23 mouse cellular contexts compared by ENCODE assay signal in the genomic region with DNA sequence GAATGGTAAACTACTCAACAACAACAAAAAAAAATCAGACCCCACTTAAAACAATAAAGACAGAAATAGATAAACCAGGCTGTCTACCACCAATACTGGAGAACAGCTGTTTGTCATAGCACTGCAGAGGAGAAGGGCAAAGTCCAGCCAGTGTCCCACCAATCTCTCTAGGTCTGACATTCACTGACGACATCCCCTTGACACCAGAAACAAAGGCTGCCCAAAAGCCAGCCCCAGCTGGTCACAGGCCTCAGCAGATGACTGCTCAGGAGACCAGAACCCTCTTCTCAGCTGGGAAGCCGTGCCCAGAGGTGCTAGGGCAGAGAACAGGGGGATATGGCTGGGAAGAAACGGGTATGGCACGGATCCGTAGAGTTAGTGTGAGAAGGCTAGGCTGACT.
DNase-seq lines count a peak whose midpoint lies in the region; ATAC-seq and TF ChIP-seq lines count a peak whose summit lies in the region.
"Had no signal": no experiment of that assay in that cellular context is flagged by ENCODE, and none has a peak within 500 bp of the region (broad histone marks: within the 10 kb centered on the region; RNA-seq: fewer than 3 reads in every experiment).

No protein-coding gene starts in this region.

- H3K27me3 ChIP-seq in forebrain, embryonic 13.5 days = no peaks in the 10 kb centered on the region
- H3K27me3 ChIP-seq in forebrain, postnatal 0 days (ENCODE audit: insufficient read depth, low read length) = no peaks in the 10 kb centered on the region
- no peaks in the 10 kb centered on the region for H3K27me3 ChIP-seq in liver, embryonic 13.5 days
- no peaks in the 10 kb centered on the region for H3K27me3 ChIP-seq in liver, embryonic 11.5 days (replicated peaks; ENCODE audit: control insufficient read depth, insufficient read depth, low read length)
- H3K27me3 ChIP-seq in kidney, postnatal 0 days (ENCODE audit: insufficient read depth, low read length) = no peaks in the 10 kb centered on the region
- H3K27me3 ChIP-seq in liver, postnatal 0 days (ENCODE audit: insufficient read depth, low read length) = no peaks in the 10 kb centered on the region
- H3K27me3 ChIP-seq: forebrain, embryonic 12.5 days; heart, embryonic 13.5 days; limb, embryonic 13.5 days; lung, embryonic 15.5 days; midbrain, embryonic 15.5 days had no signal

- H3K9ac ChIP-seq in forebrain, embryonic 13.5 days = no peak overlapping the region
- no peak overlapping the region for H3K9ac ChIP-seq in forebrain, postnatal 0 days
- no peak overlapping the region for H3K9ac ChIP-seq in liver, embryonic 13.5 days
- H3K9ac ChIP-seq in liver, embryonic 11.5 days (ENCODE audit: low read depth, low read length) = no peak overlapping the region
- H3K9ac ChIP-seq in kidney, postnatal 0 days (ENCODE audit: low read depth, low read length) = no peak overlapping the region
- H3K9ac ChIP-seq in liver, postnatal 0 days (replicated peaks) = 0 out of 2 replicates have a peak overlapping the region, but pooled peaks have one; percentile 21
- H3K9ac ChIP-seq: forebrain, embryonic 12.5 days; heart, embryonic 13.5 days; limb, embryonic 13.5 days; lung, embryonic 15.5 days; midbrain, embryonic 15.5 days had no signal

- 83% methylated on average over 5 of the region's 5 CpGs for WGBS in forebrain, embryonic 13.5 days
- WGBS in forebrain, postnatal 0 days = 84% methylated on average over 5 of the region's 5 CpGs
- 73% methylated on average over 5 of the region's 5 CpGs for WGBS in liver, embryonic 13.5 days (ENCODE audit: insufficient replicate concordance)
- 78% methylated on average over 5 of the region's 5 CpGs for WGBS in liver, embryonic 11.5 days
- WGBS in kidney, postnatal 0 days = 58% methylated on average over 5 of the region's 5 CpGs
- WGBS in liver, postnatal 0 days (ENCODE audit: insufficient replicate concordance) = 62% methylated on average over 5 of the region's 5 CpGs

- H3K27ac ChIP-seq in forebrain, embryonic 13.5 days = peak overlapping the region; percentile 20; the same call in 1 of the 2 replicates
- H3K27ac ChIP-seq in forebrain, postnatal 0 days (ENCODE audit: low read depth, low read length) = no peak overlapping the region
- H3K27ac ChIP-seq in liver, embryonic 13.5 days = peak overlapping the region; percentile 53; the same call in 1 of the 2 replicates
- H3K27ac ChIP-seq in liver, embryonic 11.5 days (ENCODE audit: low read depth, low read length) = no peak overlapping the region
- no peak overlapping the region for H3K27ac ChIP-seq in kidney, postnatal 0 days
- H3K27ac ChIP-seq in liver, postnatal 0 days (ENCODE audit: low read depth) = peak overlapping the region; percentile 69
- H3K27ac ChIP-seq: forebrain, embryonic 12.5 days; heart, embryonic 13.5 days; limb, embryonic 13.5 days; lung, embryonic 15.5 days; macrophage; midbrain, embryonic 15.5 days had no signal

- H3K4me1 ChIP-seq in forebrain, embryonic 13.5 days = peaks cover 24% of the 10 kb centered on the region
- H3K4me1 ChIP-seq in forebrain, postnatal 0 days (ENCODE audit: insufficient read depth) = 0 out of 2 replicates have a peak, but pooled peaks cover 8% of the 10 kb centered on the region
- peaks cover 19% of the 10 kb centered on the region for H3K4me1 ChIP-seq in liver, embryonic 13.5 days (replicated peaks)
- peaks cover 2% of the 10 kb centered on the region; the same call in 1 of the 2 replicates for H3K4me1 ChIP-seq in liver, embryonic 11.5 days (replicated peaks; ENCODE audit: control insufficient read depth, insufficient read depth, low read length)
- H3K4me1 ChIP-seq in kidney, postnatal 0 days (replicated peaks; ENCODE audit: insufficient read depth, low read length) = no peaks in the 10 kb centered on the region
- peaks cover 6% of the 10 kb centered on the region for H3K4me1 ChIP-seq in liver, postnatal 0 days (ENCODE audit: insufficient read depth)
- H3K4me1 ChIP-seq: lung, embryonic 15.5 days had no signal

- ATAC-seq in forebrain, embryonic 13.5 days = no peak
- ATAC-seq in forebrain, postnatal 0 days = no peak
- ATAC-seq in liver, embryonic 13.5 days (ENCODE audit: low read depth) = peak; percentile 39; the same call in 1 of the 2 replicates
- no peak for ATAC-seq in liver, embryonic 11.5 days (replicated peaks; ENCODE audit: low FRiP score)
- peak; percentile 26; the same call in 1 of the 2 replicates for ATAC-seq in kidney, postnatal 0 days (replicated peaks; ENCODE audit: low FRiP score, low read depth)
- peak; percentile 79 for ATAC-seq in liver, postnatal 0 days
- no peak for ATAC-seq in megakaryocyte, adult 5-6 weeks (ENCODE audit: poor library complexity, severe bottlenecking)
- ATAC-seq: activated CD4-positive, CD25-positive, alpha-beta regulatory T cell, adult 4 months; midbrain, embryonic 15.5 days had no signal

- TF ChIP-seq EP300 in liver, postnatal 0 days (IDR thresholded peaks at IDR 0.05; ENCODE audit: low read depth) = no peak

- H3K4me2 ChIP-seq in forebrain, embryonic 13.5 days = no peak overlapping the region
- no peak overlapping the region for H3K4me2 ChIP-seq in forebrain, postnatal 0 days (ENCODE audit: low read depth)
- no peak overlapping the region for H3K4me2 ChIP-seq in liver, embryonic 13.5 days
- H3K4me2 ChIP-seq in liver, embryonic 11.5 days = no peak overlapping the region
- H3K4me2 ChIP-seq in kidney, postnatal 0 days (ENCODE audit: low read length) = no peak overlapping the region
- H3K4me2 ChIP-seq in liver, postnatal 0 days (ENCODE audit: low read depth, low read length) = no peak overlapping the region
- H3K4me2 ChIP-seq: forebrain, embryonic 12.5 days; heart, embryonic 13.5 days; limb, embryonic 13.5 days; lung, embryonic 15.5 days; midbrain, embryonic 15.5 days had no signal

- no peaks in the 10 kb centered on the region for H3K9me3 ChIP-seq in forebrain, embryonic 13.5 days (replicated peaks)
- no peaks in the 10 kb centered on the region for H3K9me3 ChIP-seq in forebrain, postnatal 0 days (ENCODE audit: low read length)
- no peaks in the 10 kb centered on the region for H3K9me3 ChIP-seq in liver, embryonic 13.5 days (replicated peaks)
- H3K9me3 ChIP-seq in liver, embryonic 11.5 days (ENCODE audit: control insufficient read depth, low read length) = no peaks in the 10 kb centered on the region
- H3K9me3 ChIP-seq in kidney, postnatal 0 days (replicated peaks; ENCODE audit: low read length) = no peaks in the 10 kb centered on the region
- H3K9me3 ChIP-seq in liver, postnatal 0 days (ENCODE audit: low read length) = no peaks in the 10 kb centered on the region
- H3K9me3 ChIP-seq: forebrain, embryonic 12.5 days; heart, embryonic 13.5 days; limb, embryonic 13.5 days; lung, embryonic 15.5 days; midbrain, embryonic 15.5 days had no signal

- no peak overlapping the region for H3K4me3 ChIP-seq in forebrain, embryonic 13.5 days
- H3K4me3 ChIP-seq in forebrain, postnatal 0 days (ENCODE audit: low read depth, low read length) = no peak overlapping the region
- H3K4me3 ChIP-seq in liver, embryonic 13.5 days (replicated peaks) = no peak overlapping the region
- no peak overlapping the region for H3K4me3 ChIP-seq in liver, embryonic 11.5 days (ENCODE audit: low read depth, low read length)
- no peak overlapping the region for H3K4me3 ChIP-seq in kidney, postnatal 0 days (replicated peaks; ENCODE audit: low read depth, low read length)
- no peak overlapping the region for H3K4me3 ChIP-seq in liver, postnatal 0 days (ENCODE audit: low read depth, low read length)
- H3K4me3 ChIP-seq: forebrain, embryonic 12.5 days; heart, embryonic 13.5 days; limb, embryonic 13.5 days; lung, embryonic 15.5 days; midbrain, embryonic 15.5 days; myocyte had no signal

- no peak for TF ChIP-seq CTCF in forebrain, postnatal 0 days (IDR thresholded peaks at IDR 0.05; ENCODE audit: low read depth)
- no peak for TF ChIP-seq CTCF in kidney, postnatal 0 days (IDR thresholded peaks at IDR 0.05; ENCODE audit: low read depth)
- no peak for TF ChIP-seq CTCF in liver, postnatal 0 days (IDR thresholded peaks at IDR 0.05; ENCODE audit: low read depth)

- no peaks in the 10 kb centered on the region for H3K36me3 ChIP-seq in forebrain, embryonic 13.5 days (ENCODE audit: poor library complexity, severe bottlenecking)
- no peaks in the 10 kb centered on the region for H3K36me3 ChIP-seq in forebrain, postnatal 0 days (ENCODE audit: insufficient read depth)
- H3K36me3 ChIP-seq in liver, embryonic 13.5 days = no peaks in the 10 kb centered on the region
- no peaks in the 10 kb centered on the region for H3K36me3 ChIP-seq in liver, embryonic 11.5 days (ENCODE audit: control insufficient read depth, insufficient read depth, low read length)
- no peaks in the 10 kb centered on the region for H3K36me3 ChIP-seq in kidney, postnatal 0 days (ENCODE audit: insufficient read depth, low read length)
- no peaks in the 10 kb centered on the region for H3K36me3 ChIP-seq in liver, postnatal 0 days (replicated peaks; ENCODE audit: insufficient read depth, low read length)
- H3K36me3 ChIP-seq: forebrain, embryonic 12.5 days; G1E; heart, embryonic 13.5 days; limb, embryonic 13.5 days; lung, embryonic 15.5 days; midbrain, embryonic 15.5 days had no signal

- no peak for DNase-seq in forebrain, postnatal 0 days
- DNase-seq in liver, embryonic 13.5 days = no peak
- DNase-seq in liver, embryonic 11.5 days (ENCODE audit: low spot score) = no peak
- DNase-seq in kidney, postnatal 0 days (ENCODE audit: low spot score) = no peak
- DNase-seq in liver, postnatal 0 days = peak; percentile 25
- DNase-seq in cerebellum, adult 11-12 months = no peak
- DNase-seq: adrenal gland, postnatal 10 days; cerebellum, postnatal 25 days; embryo, embryonic 11 days; gastrocnemius, postnatal 10 days; heart, adult 11 months; thymus, postnatal 36 days had no signal

Comparison
In these comparisons a context has a peak if more than half of its experiments do, and no peak if none do; other contexts are left out.
1. ATAC-seq: peak in liver, embryonic 13.5 days (single experiment), kidney, postnatal 0 days (single experiment) and liver, postnatal 0 days (single experiment); none in forebrain, embryonic 13.5 days (single experiment), forebrain, postnatal 0 days (single experiment), liver, embryonic 11.5 days (single experiment) and megakaryocyte, adult 5-6 weeks (single experiment).
2. H3K27ac ChIP-seq: peak in forebrain, embryonic 13.5 days (single experiment), liver, embryonic 13.5 days (single experiment) and liver, postnatal 0 days (single experiment); none in forebrain, postnatal 0 days (single experiment), liver, embryonic 11.5 days (single experiment) and kidney, postnatal 0 days (single experiment).